Mouse (Mus musculus) small intestine, adult 2 months (tissue): ENCODE results near the gene Fbln2.

Experiments used
- CTCF ChIP-seq: fragments of 200-500 bp; IDR thresholded peaks from 2 replicates; pipeline ENCODE4 v1.5.1; 2012; ENCODE audit warnings: low read depth, mild to moderate bottlenecking, control low read depth, inconsistent platforms, low read length, moderate library complexity, mixed read lengths; ENCODE audit not compliant: insufficient replicate concordance, insufficient read length; ENCODE audit errors: extremely low read depth
- POLR2A ChIP-seq: fragments of 200-500 bp; IDR thresholded peaks from 2 replicates; pipeline ENCODE4 v1.6.1; 2012; ENCODE audit warnings: low read depth, mild to moderate bottlenecking, control low read depth, inconsistent platforms, low read length, moderate library complexity

DNA sequence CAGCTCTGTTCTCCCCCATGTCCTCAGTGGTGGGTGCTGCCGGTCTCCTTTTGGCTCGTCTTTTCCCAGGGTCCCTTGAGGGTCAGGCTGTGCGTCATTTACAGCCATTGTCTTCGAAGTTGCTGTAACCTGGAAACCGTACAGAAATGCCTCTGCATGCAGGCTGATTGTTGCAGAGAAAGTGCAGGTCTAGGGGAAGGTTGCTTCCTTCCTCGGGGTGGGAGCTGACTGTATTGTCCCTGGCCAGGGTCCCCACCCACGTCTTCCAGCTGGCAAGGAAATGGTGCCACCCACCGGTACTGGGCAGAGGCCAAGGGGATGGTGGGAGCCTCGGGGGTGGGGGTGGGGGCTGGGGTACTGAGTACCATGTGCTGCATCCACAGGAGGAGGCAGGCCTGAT, 6.2 kb downstream of the Fbln2 start:
- TF ChIP-seq CTCF = no peak
- no peak for TF ChIP-seq POLR2A
